Mouse (Mus musculus) forebrain, embryonic 12.5 days (tissue): Measurements from ENCODE around the gene Tyw1. TPM values are rescaled to one million over a fixed set of nuclear protein-coding genes. Genes with fewer than 3 reads are reported as not detected.

Experiments used
- ATAC-seq: fragments of 200-750 bp; cut with Nextera tagmentation; 2 replicates; pipeline ENCODE4 v1.8.0; 2017; ENCODE audit warnings: moderate TSS enrichment; ENCODE audit not compliant: low FRiP score
- H3K27ac ChIP-seq: fragments of 300-500 bp; sonication (generic); 2 replicates; pipeline ENCODE4 v1.5.1; 2016; ENCODE audit warnings: mild to moderate bottlenecking
- H3K27me3 ChIP-seq: fragments of 300-500 bp; sonication (generic); 2 replicates; pipeline ENCODE4 v1.6.1; 2016; ENCODE audit warnings: mild to moderate bottlenecking
- H3K36me3 ChIP-seq: fragments of 300-500 bp; sonication (generic); replicated peaks from 2 replicates; pipeline ENCODE4 v1.6.1; 2016; ENCODE audit warnings: mild to moderate bottlenecking
- H3K4me1 ChIP-seq: fragments of 300-500 bp; sonication (generic); 2 replicates; pipeline ENCODE4 v1.6.1; 2016
- H3K4me2 ChIP-seq: fragments of 300-500 bp; sonication (generic); 2 replicates; pipeline ENCODE4 v1.6.1; 2016; ENCODE audit warnings: mild to moderate bottlenecking, moderate library complexity
- H3K4me3 ChIP-seq: fragments of 300-500 bp; sonication (generic); replicated peaks from 2 replicates; pipeline ENCODE4 v1.5.1; 2016; ENCODE audit warnings: mild to moderate bottlenecking
- H3K9ac ChIP-seq: fragments of 300-500 bp; sonication (generic); 2 replicates; pipeline ENCODE4 v1.6.1; 2016; ENCODE audit warnings: mild to moderate bottlenecking
- H3K9me3 ChIP-seq: fragments of 300-500 bp; sonication (generic); 2 replicates; pipeline ENCODE4 v1.6.1; 2016
- WGBS: fragments of 180-500 bp; shearing (Covaris S2); methylation state at CpG from one replicate; pipeline ENCODE4 v1.1.7; 2016; 5-methylcytosine and 5-hydroxymethylcytosine counted together
- polyA plus RNA-seq: library from polyadenylated mRNA; unstranded; fragments of >200 nt; fragmentation: Nextera tagmentation; extraction: Ambion mirVana; gene quantifications from 2 replicates; pipeline ENCODE4 v1.2.1, GENCODE M21; 2016

Tyw1 gene
- polyA plus RNA-seq, 1 experiment from 2014 or later = 29.8 TPM

DNA sequence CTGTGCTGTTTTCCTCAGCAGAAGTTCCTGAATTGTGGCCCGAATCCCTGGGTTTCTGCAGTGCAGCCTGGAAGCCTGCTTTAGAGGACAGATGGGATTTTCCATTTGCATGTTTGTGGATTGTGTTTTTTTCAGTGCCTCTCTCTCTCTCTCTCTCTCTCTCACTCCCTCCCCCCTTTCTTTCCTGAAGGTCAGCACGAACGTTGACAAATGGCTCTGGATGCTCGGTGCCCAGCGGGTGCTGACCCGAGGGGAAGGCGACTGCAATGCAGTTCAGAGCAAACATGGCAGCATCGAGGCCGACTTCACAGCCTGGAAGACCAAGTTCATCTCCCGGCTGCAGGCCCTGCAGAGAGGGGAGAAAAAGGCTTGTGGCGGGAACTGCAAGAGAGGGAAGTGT, 13.6 kb downstream of the Tyw1 start:
- Histone ChIP-seq H3K4me1 (no peaks in the 10 kb centered on the region), H3K4me2 (no peak overlapping the region), H3K9ac (no peak overlapping the region), H3K27me3 (no peaks in the 10 kb centered on the region), H3K27ac (no peak overlapping the region), H3K36me3 (peaks cover 72% of the 10 kb centered on the region), H3K9me3 (no peaks in the 10 kb centered on the region), H3K4me3 (no peak overlapping the region)
- no peak for ATAC-seq
- WGBS = 81% methylated on average over 11 of the region's 11 CpGs

GRCm38 (mm10) chr5:130272344-130272743, 16.9 kb downstream of the Tyw1 start:
- ATAC-seq = no peak
- no peaks in the 10 kb centered on the region for H3K9me3 ChIP-seq
- H3K27ac ChIP-seq = no peak overlapping the region
- H3K4me2 ChIP-seq = no peak overlapping the region
- no peaks in the 10 kb centered on the region for H3K4me1 ChIP-seq
- 97% methylated on average over 1 of the region's 1 CpGs for WGBS
- peaks cover 68% of the 10 kb centered on the region for H3K36me3 ChIP-seq
- H3K4me3 ChIP-seq = no peak overlapping the region
- no peaks in the 10 kb centered on the region for H3K27me3 ChIP-seq
- H3K9ac ChIP-seq = no peak overlapping the region

GRCm38 (mm10) chr5:130273046-130273445, 17.6 kb downstream of the Tyw1 start:
- no peaks in the 10 kb centered on the region for H3K27me3 ChIP-seq
- H3K9me3 ChIP-seq = no peaks in the 10 kb centered on the region

GRCm38 (mm10) chr5:130275509-130275908, 20.1 kb downstream of the Tyw1 start:
- Histone ChIP-seq H3K27me3 (no peaks in the 10 kb centered on the region), H3K4me2 (no peak overlapping the region), H3K9ac (no peak overlapping the region), H3K4me1 (no peaks in the 10 kb centered on the region), H3K9me3 (no peaks in the 10 kb centered on the region), H3K36me3 (peaks cover 65% of the 10 kb centered on the region), H3K27ac (no peak overlapping the region), H3K4me3 (no peak overlapping the region)
- ATAC-seq = no peak
- WGBS = 52% methylated on average over 4 of the region's 4 CpGs

More at GRCm38 (mm10) chr5:130273046-130273445, 17.6 kb downstream of the Tyw1 start:
- H3K4me3 ChIP-seq = no peak overlapping the region
- no peak for ATAC-seq
- H3K36me3 ChIP-seq = peaks cover 66% of the 10 kb centered on the region
- no peak overlapping the region for H3K9ac ChIP-seq
- no peak overlapping the region for H3K27ac ChIP-seq
- no peaks in the 10 kb centered on the region for H3K4me1 ChIP-seq
- WGBS = 94% methylated on average over 6 of the region's 6 CpGs
- H3K4me2 ChIP-seq = no peak overlapping the region

DNA sequence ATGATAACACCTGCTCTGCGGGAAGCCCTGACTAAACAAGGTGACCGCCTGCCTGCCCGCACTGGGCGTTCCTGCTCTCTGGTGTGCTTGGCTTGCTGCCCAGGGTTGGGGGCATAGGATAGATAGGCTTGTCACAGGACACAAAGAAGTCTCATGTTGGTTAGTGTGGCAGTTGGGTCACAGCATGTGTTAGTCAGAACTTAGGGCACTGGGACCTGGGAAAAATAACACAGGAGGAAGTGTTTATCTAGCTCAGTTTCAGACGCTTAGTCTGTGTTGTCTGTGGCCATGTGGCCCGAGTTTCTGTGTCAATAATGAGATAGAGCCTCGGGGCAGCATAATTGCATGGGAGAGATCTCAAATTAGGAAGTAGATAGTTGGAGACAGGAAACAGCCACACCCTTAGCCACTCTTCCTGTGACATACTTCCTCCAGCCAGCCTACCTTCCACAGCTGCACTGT, 22.6 kb downstream of the Tyw1 start:
- no peak overlapping the region for H3K27ac ChIP-seq
- H3K4me3 ChIP-seq = no peak overlapping the region
- H3K27me3 ChIP-seq = no peaks in the 10 kb centered on the region
- no peak for ATAC-seq
- H3K9ac ChIP-seq = no peak overlapping the region
- H3K4me2 ChIP-seq = no peak overlapping the region
- peaks cover 66% of the 10 kb centered on the region for H3K36me3 ChIP-seq
- no peaks in the 10 kb centered on the region for H3K4me1 ChIP-seq
- H3K9me3 ChIP-seq = no peaks in the 10 kb centered on the region
- WGBS = 94% methylated on average over 7 of the region's 7 CpGs

- ATAC-seq = no peak
Measured at GRCm38 (mm10) chr5:130283079-130283732, 27.8 kb downstream of the Tyw1 start.

DNA sequence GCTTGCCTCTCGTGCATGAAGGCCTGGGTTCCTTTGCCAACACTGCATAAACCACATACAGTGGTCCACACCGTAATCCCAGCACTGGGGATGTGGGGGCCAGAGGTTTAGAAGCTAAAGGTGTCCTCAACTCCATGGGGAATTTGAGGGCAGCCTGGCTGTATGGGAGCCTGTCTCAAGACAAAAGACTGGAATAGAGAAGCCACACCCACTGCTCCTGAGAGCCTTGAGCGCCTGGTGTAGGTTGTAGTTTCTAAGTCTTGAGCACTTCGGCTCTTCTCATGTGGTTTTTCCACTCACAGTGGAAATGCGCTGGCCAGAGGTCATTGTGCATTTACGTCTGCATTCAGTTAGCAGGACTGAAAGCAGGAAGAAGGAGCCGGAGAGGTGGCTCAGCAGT, 32.7 kb downstream of the Tyw1 start:
- H3K4me1 ChIP-seq = no peaks in the 10 kb centered on the region
- H3K36me3 ChIP-seq = peaks cover 69% of the 10 kb centered on the region
- H3K9ac ChIP-seq = no peak overlapping the region
- H3K4me3 ChIP-seq = no peak overlapping the region
- 93% methylated on average over 7 of the region's 7 CpGs for WGBS
- H3K9me3 ChIP-seq = 0 out of 2 replicates have a peak, but pooled peaks cover 5% of the 10 kb centered on the region
- no peak for ATAC-seq
- no peaks in the 10 kb centered on the region for H3K27me3 ChIP-seq
- H3K27ac ChIP-seq = no peak overlapping the region
- no peak overlapping the region for H3K4me2 ChIP-seq

More at GRCm38 (mm10) chr5:130283079-130283732, 27.8 kb downstream of the Tyw1 start:
- Histone ChIP-seq H3K9ac (no peak overlapping the region), H3K27ac (no peak overlapping the region), H3K36me3 (peaks cover 82% of the 10 kb centered on the region), H3K4me1 (no peaks in the 10 kb centered on the region), H3K4me3 (no peak overlapping the region), H3K9me3 (0 out of 2 replicates have a peak, but pooled peaks cover 5% of the 10 kb centered on the region), H3K27me3 (no peaks in the 10 kb centered on the region), H3K4me2 (no peak overlapping the region)
- 93% methylated on average over 9 of the region's 9 CpGs for WGBS

DNA sequence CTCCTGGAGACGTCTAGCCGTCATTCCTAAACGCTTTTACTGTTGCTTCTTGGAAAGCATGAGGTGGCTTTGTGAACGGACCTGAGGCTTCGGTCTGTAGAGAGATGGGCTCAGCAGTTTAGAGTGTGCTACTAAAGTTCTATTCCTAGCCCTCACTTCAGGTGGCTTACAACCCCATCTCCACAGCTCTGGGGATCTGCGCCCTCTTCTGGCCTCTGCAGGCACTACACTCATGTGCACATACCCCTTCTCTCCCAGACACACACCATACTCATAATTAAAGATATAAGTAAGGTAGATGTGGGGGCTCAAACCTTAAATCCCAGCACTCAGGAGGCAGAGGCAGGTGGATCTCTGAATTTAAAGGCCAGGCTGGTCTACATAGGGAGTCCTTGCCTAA, 34.8 kb downstream of the Tyw1 start:
- Histone ChIP-seq H3K36me3 (peaks cover 59% of the 10 kb centered on the region), H3K9me3 (no peaks in the 10 kb centered on the region), H3K4me1 (no peaks in the 10 kb centered on the region), H3K27me3 (no peaks in the 10 kb centered on the region), H3K4me3 (no peak overlapping the region), H3K9ac (no peak overlapping the region), H3K27ac (no peak overlapping the region), H3K4me2 (no peak overlapping the region)
- ATAC-seq = no peak
- WGBS = 97% methylated on average over 6 of the region's 6 CpGs

- H3K4me3 ChIP-seq = no peak overlapping the region
- H3K9ac ChIP-seq = no peak overlapping the region
- no peaks in the 10 kb centered on the region for H3K9me3 ChIP-seq
- 95% methylated on average over 12 of the region's 12 CpGs for WGBS
- H3K4me1 ChIP-seq = no peaks in the 10 kb centered on the region
- no peak overlapping the region for H3K27ac ChIP-seq
- ATAC-seq = no peak
- H3K27me3 ChIP-seq = no peaks in the 10 kb centered on the region
- no peak overlapping the region for H3K4me2 ChIP-seq
- peaks cover 55% of the 10 kb centered on the region for H3K36me3 ChIP-seq
Measured at GRCm38 (mm10) chr5:130290775-130291174, 35.4 kb downstream of the Tyw1 start.

- Histone ChIP-seq H3K36me3 (peaks cover 57% of the 10 kb centered on the region), H3K9me3 (no peaks in the 10 kb centered on the region), H3K4me1 (no peaks in the 10 kb centered on the region), H3K27me3 (no peaks in the 10 kb centered on the region), H3K27ac (no peak overlapping the region; the same call in 1 of the 2 replicates), H3K4me3 (no peak overlapping the region), H3K4me2 (no peak overlapping the region), H3K9ac (no peak overlapping the region)
- no peak for ATAC-seq
- WGBS = 96% methylated on average over 4 of the region's 4 CpGs
Measured at GRCm38 (mm10) chr5:130292976-130293375, 37.6 kb downstream of the Tyw1 start.

DNA sequence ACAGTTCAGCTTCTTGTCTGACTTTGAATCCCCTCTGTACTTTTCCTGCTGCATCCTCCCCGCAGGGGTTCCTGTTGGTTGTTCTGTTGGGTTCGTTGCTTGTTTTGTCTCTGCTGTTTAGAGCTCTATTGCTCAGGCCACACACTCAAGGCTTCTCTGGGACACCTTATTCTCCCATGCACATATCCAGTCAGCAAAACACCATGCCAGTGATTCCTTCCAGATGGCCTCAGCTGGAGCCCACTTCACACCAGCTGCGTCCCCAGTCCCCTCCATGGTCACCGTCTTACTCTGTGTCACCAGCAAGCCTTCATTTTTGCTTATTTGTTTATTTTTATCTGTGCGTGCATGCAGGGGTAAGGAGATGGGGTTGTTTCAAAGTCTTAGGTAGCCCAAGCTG, 38.5 kb downstream of the Tyw1 start:
- WGBS = 86% methylated on average over 5 of the region's 5 CpGs
- no peaks in the 10 kb centered on the region for H3K4me1 ChIP-seq

GRCm38 (mm10) chr5:130294598-130294997, 39.2 kb downstream of the Tyw1 start:
- Histone ChIP-seq H3K4me1 (no peaks in the 10 kb centered on the region), H3K36me3 (peaks cover 62% of the 10 kb centered on the region), H3K27ac (0 out of 2 replicates have a peak overlapping the region, but pooled peaks have one; percentile 13), H3K4me2 (no peak overlapping the region), H3K27me3 (no peaks in the 10 kb centered on the region), H3K4me3 (no peak overlapping the region), H3K9ac (no peak overlapping the region), H3K9me3 (no peaks in the 10 kb centered on the region)
- WGBS = 92% methylated on average over 6 of the region's 6 CpGs
- no peak for ATAC-seq

More for the DNA sequence above, 38.5 kb downstream of the Tyw1 start:
- no peak for ATAC-seq
- Histone ChIP-seq H3K27me3 (no peaks in the 10 kb centered on the region), H3K27ac (no peak overlapping the region), H3K9me3 (no peaks in the 10 kb centered on the region), H3K9ac (no peak overlapping the region), H3K4me2 (no peak overlapping the region), H3K36me3 (peaks cover 62% of the 10 kb centered on the region), H3K4me3 (no peak overlapping the region)

GRCm38 (mm10) chr5:130296071-130296470, 40.7 kb downstream of the Tyw1 start:
- no peak overlapping the region for H3K27ac ChIP-seq
- no peak for ATAC-seq

More at GRCm38 (mm10) chr5:130296071-130296470, 40.7 kb downstream of the Tyw1 start:
- peaks cover 64% of the 10 kb centered on the region for H3K36me3 ChIP-seq
- H3K27me3 ChIP-seq = no peaks in the 10 kb centered on the region
- H3K4me1 ChIP-seq = no peaks in the 10 kb centered on the region
- WGBS = 81% methylated on average over 5 of the region's 5 CpGs
- H3K9me3 ChIP-seq = no peaks in the 10 kb centered on the region
- H3K9ac ChIP-seq = no peak overlapping the region
- no peak overlapping the region for H3K4me2 ChIP-seq
- no peak overlapping the region for H3K4me3 ChIP-seq
